15 mouse cellular contexts compared by ENCODE assay signal in the genomic region with DNA sequence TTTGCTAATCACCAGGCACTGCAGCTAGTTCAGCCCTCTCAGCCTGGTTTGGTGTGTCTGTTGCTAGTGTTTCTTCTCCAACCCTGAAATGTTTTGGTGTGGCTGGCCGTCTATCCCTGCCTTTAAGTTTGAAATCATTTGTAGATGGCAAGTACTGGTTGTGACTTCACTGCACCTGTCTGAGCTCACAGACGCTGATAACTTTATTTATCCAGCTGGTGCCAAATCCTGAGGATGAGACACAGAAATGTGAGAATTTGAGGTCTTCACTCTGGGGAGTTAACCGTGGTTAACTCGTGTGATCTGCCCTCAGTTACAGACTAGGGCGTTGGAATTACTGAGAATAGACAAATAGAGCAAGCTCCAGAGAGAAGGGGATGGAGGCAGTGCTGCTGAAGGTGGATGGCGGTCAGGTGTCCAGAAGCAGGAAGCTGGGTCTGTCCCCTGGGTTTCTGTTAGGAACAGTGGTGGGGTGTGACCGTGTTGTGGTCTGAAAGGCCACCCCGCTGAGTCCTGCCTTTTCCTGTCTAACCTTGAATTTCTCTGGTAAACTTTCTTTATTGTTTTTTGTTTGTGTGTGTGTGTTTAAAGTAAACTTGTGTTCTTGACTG.
"Had no signal": no experiment of that assay in that cellular context is flagged by ENCODE, and none has a peak within 500 bp of the region (broad histone marks: within the 10 kb centered on the region; RNA-seq: fewer than 3 reads in every experiment).

No protein-coding gene starts in this region.

- H3K4me1 ChIP-seq: liver, embryonic 12.5 days; midbrain, embryonic 10.5 days had no signal

- H3K9ac ChIP-seq: limb, embryonic 15.5 days; liver, embryonic 12.5 days; lung, embryonic 14.5 days had no signal

- H3K9me3 ChIP-seq: limb, embryonic 15.5 days; liver, embryonic 12.5 days; midbrain, embryonic 10.5 days had no signal

- DNase-seq: kidney, adult 11 months; kidney, adult 9 months; kidney, postnatal 36 days; lung, embryonic 14.5 days; lung, postnatal 10 days; lung, postnatal 4 days; right cerebral cortex, postnatal 14 days; thymus, adult 18-20 months; thymus, postnatal 14 days had no signal

- H3K27me3 ChIP-seq: limb, embryonic 15.5 days; liver, embryonic 12.5 days had no signal

- H3K27ac ChIP-seq: kidney, postnatal 0 days; left cerebral cortex, adult 2 months; limb, embryonic 15.5 days; liver, embryonic 12.5 days; midbrain, embryonic 10.5 days had no signal

- H3K4me3 ChIP-seq: left cerebral cortex, adult 2 months; limb, embryonic 15.5 days; liver, embryonic 12.5 days; midbrain, embryonic 10.5 days had no signal

- H3K4me2 ChIP-seq: limb, embryonic 15.5 days; liver, embryonic 12.5 days; lung, embryonic 14.5 days had no signal

- ATAC-seq: liver, embryonic 12.5 days; midbrain, embryonic 16.5 days had no signal
